Mouse (Mus musculus): Measurements from ENCODE around the gene Nup210l.

Nup210l gene

DNA sequence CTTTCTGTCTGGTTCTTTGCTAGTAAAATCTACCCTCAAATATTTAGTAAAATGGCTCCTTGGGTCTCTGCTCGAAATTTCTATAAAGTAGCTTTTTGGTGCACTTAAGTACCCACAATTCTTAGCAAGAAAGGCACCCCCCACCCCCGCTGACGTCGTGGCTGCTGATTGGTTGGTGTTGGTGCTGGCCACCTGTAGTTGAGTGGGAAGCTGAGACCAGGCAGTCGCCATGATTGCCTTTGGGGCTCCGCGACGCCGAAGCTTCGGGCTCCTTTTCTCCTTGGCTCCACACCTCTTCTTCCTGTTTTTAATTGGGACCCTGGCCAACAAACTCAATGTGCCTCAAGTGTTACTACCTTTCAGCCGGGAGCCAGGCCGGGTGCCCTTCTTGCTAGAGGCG, at the start of gene Nup210l:
Gene Nup210l, plus strand, starts transcription at position 195 of the 400 bp plus-strand sequence.
- no peak for DNase-seq (ENCODE audit: low read depth, low spot score)

DNA sequence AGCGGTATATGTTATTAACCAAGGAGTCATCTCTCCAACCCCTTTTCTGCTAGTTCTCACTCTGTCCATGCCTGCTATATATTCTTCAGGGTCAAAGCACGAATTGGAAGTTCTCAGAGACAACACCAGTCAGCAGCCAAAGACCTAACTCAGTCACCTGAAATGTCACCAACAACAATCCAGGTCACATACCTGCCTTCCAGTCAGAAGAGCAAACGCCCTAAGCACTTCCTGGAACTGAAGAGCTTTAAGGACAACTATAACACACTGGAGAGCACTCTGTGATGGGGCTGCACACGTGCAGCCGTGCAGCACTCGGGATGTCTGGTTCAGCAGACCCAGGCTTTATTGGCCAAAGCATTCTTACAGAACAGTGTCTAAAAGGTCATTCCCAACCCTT, 42.4 kb upstream of the Nup210l start:
- no peak for DNase-seq (ENCODE audit: low read depth, low spot score)

DNA sequence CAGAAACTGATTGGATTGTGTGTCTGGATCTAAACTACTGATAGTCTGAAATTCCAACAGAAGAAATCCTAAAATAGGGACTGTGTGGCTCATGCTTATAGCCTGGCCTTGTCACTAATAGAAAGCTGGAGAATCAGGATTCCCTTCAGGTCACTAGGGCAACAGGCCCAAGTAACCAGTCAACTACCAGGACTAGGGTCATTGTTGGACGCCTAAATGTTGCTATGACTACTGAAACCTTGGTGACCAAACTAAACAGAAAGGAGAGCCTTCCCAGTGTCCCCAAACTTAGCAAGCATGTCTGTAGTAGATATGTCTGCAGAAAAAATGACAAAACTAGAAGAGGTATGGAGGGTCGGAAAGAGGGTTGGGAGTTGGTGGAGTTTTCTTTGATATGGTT, 41.4 kb upstream of the Nup210l start:
- no peak for DNase-seq (ENCODE audit: low read depth, low spot score)

DNA sequence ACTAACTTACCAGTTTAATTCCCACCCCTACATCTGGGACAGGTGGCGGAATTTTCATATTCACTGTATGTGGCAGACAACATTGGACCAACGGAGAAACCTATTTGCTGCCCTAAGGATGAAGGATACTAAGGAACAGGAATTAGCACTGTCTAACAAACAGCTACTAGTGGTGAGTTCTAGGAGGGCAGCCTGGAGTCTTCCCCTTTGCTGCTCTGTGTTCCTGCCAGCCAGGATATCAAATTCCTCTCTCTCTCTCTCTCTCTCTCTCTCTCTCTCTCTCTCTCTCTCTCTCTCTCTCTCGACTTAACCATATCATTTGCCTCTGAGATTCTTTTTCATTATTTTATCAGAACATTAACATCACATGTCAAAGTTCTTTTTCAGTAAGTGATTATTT, 39.5 kb upstream of the Nup210l start:
- DNase-seq (ENCODE audit: low read depth, low spot score): no peak

DNA sequence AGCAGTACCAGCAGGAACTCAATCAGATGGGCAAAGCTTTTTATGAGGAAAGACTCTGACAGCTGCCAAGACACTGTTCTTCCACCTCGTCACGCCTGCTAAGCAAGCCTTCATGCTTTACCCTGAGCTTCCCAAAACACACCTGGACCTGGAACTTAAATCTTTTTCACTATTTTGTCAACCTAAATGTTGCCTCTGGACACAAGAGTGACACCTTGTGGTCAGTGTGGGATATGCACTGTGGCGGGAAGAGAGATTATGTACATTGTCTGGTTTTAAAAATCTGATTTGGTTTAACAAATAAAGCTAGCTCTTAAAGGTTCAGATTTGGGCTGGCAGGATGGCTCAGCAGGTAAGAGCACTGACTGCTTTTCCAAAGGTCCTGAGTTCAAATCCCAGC, 38.4 kb upstream of the Nup210l start:
- peak; percentile 60 for DNase-seq (ENCODE audit: low read depth, low spot score)

DNA sequence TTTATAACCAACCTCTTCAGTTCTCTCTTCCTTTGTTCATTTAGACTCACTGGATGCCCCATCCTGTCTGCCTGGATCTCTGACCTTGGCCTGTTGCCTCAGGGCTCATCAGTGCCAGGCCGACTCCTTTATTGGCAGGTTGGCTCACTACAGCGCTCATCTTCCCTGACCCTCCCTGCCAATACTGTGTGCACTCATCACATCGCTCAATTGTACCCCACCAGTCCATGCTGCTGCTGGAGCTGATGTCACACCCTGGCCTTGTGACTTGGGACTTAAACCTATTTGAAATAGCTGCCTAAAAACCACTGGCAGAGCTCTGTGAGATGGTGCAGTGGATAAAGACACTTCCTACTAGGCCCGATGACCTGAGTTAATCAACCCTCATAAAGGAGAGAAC, 36.1 kb upstream of the Nup210l start:
- DNase-seq (ENCODE audit: low read depth, low spot score): no peak

DNA sequence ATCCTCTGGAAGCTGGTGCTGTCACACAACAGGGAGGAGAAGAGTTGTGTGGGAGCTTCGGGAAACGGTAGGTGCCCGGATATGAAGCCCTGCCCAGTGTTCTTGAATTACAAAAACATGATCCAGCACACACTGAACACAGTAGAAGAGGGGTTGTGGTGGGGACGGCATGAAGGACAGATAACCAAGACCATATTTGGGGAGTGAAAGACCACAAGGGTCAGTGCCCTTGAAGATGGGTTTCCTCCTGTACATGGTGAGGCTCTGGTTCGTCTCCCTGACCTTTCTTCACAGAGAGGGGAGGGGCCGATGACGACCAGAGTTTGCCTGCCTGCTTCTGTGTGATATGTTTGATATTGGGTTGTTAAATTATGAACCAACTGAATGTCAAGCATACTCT, 34.2 kb upstream of the Nup210l start:
- DNase-seq (ENCODE audit: low read depth, low spot score): no peak

DNA sequence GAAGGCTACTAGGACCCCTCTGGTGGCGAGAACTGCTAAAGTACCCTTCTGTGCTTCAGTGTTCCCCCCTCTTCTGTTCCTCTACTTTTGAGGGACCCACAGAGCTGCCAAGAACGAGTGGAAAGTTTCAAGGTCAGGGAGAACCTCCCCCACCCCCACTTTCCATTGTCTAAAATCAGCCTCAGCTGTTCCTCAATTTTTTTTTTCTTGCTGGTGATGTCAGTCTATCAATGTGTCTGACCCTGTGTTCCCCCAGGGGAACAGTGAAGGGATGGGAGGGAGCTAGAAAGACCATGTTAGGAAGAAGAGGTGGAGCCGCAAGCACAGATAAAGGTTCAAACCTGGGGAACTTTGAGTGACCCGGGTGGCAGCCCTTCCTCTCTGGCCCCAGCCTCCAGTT, 31.6 kb upstream of the Nup210l start, which contains the start of gene Tpm3:
Gene Tpm3, plus strand, starts transcription at position 356 of the 400 bp plus-strand sequence.
- no peak for DNase-seq (ENCODE audit: low read depth, low spot score)

DNA sequence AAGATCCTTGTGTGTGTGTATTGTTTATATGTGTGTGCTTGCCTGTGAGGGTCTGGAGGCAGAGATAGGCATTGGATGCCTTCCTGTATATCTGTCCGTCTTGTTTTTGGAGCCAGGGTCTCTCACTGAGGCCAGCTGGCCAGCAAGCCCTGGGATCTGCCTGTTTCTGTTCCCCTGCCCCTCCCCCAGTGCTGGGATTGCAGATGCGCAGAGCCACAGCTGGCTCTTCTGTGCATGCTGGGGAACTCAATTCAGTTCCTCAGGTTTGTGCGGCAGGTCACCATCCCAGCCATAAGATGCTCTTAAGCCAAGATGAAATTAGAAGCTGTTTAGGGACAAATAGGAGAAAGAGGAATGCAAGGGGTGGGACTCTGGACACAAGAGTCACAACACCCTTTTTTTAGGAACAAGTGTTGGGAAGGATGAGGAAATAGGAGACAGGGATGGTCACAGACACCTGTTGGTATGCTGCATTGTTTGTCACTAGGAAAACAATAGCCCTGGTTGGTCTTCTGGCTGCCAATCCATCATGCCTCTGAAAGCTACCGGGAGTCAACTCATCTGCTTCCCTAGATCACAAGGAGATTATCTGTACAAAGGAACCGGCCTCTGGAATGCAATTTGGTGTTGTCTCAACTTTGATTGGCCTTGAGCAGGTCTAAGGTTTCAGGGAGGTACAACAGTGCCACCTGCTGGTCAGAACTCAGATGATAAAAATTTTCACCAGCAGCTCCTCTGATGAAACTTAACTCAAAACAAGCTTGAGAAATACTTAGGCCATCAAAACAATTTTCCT, 26.8 kb upstream of the Nup210l start:
- peak; percentile 85 for DNase-seq (ENCODE audit: low read depth, low spot score)

DNA sequence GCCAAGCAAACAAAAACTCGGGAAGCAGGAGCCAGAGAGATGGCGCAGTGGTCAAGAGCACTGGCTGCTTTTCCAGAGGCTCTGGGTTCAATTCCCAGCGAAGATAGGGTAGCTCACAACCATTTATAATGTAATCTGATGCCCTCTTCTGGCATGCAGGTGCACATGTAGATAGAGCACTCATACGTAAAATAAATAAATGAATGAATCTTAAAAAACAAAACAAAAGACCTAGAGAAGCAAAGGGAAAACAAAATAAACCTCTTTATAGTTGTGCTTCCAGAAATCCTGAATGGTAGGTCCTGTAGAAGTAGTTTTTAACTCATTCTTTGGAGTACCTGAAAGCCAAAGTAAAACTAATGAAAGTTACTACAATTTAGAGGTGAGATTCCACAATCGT, 25.7 kb upstream of the Nup210l start:
- no peak for DNase-seq (ENCODE audit: low read depth, low spot score)

DNA sequence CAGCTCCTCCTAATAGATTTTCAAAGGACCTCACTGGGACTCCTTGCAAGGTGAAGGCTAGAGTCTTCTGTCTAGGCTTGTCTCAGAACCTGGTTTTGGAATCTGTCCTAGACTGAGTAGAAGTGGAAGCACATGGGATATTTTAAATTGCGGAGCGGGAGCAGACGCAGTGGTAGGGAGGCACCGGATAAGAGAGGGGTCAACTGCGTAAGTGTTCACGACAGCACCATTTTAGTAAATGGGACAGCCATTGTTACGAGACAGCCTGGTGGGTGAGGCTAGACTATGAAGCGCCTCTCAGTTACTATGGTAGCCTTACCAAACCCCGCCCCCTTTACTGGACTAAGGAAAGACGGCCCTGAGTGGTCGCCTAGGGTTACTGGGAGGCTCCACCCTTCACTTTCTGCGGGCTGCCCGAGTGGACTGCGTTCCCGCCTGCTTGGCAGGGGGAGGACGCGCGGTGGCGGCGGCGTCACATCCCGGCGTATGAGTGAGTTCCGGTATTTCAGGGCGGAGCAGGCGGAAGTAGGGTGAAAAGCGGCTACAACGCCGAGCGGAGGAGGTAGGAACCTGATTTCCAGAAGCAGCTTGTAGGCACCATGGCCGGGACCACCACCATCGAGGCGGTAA, 24.7 kb upstream of the Nup210l start:
- DNase-seq (ENCODE audit: low read depth, low spot score): peak; percentile 96

DNA sequence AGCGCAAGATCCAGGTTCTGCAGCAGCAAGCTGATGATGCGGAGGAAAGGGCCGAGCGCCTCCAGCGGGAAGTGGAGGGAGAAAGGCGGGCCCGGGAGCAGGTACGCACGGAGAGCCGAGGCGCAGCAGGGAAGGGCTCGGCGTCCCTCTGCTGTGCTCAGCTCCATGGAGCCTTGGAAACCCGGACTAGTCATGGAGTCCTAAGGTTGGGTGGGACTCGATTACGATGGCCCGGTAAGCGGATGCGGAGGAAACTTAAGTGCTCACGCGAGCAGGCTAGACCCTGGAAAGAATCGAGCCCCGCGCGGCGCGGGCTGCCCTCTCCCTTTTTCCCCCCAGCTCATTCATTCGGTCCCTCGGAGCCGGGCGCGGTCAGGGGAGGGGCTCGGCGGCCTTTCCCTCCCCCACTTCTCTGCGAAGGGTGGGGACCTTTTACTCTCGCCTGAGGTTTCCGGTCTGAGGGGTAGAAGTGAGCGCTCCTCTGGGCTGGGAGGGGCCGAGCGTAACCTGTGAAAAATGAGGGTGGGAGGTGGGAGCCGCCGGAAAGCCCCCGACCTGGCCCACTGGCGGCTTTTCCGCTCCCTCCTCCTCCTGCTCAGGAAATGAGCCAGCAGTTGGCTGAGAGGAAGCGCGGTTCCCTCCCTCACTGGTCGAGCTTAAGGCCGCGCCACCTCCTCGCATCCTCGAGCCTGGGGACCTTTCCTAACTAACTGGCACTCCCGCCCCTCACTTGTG, 24.0 kb upstream of the Nup210l start:
- DNase-seq (ENCODE audit: low read depth, low spot score): peak; percentile 95

DNA sequence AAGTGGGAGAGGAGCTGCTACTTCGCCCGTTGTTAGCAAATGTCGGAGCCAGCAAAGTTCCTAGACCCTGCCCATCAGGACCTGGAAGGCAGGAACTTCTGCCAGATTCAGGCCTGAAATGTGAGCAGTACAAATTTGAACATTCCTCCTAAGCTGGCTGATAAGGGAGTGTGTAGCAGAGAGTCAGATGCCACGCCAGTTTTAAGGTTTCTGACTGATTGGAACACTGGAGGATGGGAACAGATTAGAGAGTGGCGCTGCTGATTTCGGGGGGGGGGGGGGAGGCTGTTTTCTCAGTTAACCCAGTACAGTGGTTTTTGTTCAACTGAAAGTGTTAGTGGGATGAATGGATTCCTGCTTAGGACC, 23.5 kb upstream of the Nup210l start:
- DNase-seq (ENCODE audit: low read depth, low spot score): no peak

DNA sequence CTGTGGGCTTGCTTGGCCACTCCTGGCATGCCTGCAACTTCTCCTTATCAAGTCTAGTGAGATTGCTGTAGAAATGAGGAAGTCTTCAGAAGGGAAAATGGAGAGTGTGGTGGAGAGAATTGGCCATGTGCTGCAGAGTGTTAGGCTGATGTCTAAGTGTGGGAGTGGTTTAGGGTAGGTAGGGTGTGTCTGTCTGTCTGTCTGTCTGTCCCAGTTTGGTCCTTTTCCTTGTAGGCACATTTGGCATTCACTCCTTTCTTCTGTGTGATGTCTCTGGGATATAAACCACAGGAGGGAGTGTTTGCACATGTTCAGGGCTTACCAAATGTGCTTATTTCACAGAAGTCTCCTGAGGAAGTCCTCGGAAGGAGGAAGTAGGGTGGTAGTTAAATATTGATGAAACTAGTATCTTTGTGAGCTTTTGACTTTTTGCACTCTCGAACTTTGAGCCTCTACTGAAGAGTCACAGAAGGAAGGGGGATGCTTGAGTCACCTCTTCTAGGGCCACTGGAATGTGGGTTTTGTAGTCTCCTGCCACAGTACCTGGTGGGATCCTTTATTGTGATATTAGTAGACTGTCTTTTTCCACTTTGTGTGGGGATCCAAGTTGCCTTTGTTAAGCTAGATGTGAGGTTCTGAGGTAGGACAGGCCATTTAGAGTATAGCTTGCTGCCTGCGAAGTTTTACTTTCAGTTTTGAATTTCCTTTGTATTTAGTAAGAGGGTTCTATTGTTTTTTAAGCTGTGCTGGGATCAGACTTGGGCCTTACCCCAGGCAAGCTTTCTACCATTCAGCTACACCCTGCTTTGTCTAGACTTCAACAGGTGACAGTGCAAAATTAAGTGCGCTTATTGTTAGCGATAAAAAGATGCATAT, 22.3 kb upstream of the Nup210l start:
- DNase-seq (ENCODE audit: low read depth, low spot score): peak; percentile 67

DNA sequence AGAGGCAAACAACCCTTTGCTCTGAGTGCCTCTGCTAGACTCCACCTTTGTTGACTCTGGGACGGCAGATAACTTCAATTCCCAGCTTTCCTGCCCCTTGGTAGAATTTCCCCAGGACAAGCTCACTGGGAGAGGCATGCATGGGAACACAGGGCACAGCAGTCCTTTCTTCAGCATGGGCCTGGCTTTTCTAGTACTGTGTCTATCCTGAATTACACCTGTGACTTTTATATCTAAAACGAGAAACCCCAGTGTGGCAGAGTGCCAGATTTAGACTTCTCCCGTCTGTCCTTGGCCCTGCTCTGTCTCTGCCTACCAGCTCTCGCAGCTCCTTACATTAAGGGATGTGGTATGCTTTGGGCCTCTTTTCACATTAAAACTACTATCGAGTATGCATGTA, 20.9 kb upstream of the Nup210l start:
- DNase-seq (ENCODE audit: low read depth, low spot score): peak; percentile 38

DNA sequence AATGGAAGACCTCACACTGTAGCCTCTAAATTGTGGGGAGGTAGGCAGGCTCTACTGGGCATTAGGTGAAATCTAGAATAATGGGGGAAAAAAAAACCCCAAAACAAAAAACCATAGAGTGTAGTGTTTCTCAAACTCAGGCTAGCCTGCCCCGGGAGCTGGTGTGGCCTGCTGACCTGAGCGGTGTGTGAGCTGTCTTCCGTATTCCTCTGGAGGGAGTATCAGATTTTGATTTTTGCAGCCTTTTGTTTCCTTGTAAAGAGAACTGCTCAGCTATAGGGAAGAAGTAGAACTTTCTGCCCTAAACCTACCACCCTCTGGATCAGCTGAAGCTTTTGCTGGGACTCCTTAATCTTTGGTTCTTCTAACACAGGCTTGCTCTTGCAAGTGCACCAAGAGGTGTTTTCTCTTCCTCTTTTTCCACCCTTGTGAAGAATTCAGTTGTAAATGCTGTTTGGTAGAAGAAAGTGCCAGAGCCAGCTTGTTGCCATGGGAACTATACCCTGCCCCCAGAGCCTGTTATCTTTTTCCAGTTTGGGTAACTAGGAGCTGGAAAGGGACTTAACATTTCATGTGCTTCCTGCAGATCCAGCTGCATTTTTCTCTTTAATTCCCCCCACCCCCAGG, 20.1 kb upstream of the Nup210l start:
- DNase-seq (ENCODE audit: low read depth, low spot score): no peak

DNA sequence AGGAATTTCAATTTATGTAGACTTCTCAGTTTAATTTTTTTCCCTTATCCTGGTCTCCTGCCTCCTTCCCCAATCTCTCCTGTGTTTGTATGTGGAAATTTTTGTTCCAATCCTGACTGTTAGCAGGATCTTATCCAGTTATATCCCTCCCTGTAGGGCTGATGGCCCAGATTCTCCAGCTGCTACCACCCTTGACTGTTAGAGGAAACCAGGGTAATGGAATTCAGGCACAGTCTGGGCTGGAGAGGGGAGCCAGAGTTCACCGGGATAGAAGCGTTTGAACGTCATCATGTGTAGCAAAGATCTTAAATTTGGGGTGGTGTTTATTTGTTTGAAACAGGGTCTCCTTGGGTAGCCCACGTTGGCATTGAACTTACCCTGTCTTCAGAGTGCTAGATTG, 19.1 kb upstream of the Nup210l start:
- no peak for DNase-seq (ENCODE audit: low read depth, low spot score)

DNA sequence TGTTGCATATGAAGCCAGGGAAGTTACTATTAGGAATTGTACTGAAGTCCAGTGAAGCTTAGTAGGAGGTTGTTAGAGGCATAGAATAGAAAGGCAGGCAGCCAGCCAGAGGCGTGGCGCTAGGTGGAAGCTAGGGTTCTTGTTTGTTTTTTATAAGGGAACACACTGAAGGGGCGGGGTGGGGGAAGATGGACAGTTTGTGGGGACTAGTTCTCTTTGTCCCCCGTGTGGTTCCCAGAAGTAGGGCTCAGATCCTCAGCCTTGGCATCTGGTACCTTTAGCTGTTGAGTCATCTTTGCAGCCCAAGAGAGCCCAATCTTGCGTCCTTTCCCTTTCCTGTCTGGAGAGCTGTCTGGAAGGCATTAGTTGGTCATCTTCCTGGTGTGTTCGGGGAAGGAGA, 18.7 kb upstream of the Nup210l start:
- DNase-seq (ENCODE audit: low read depth, low spot score): no peak

DNA sequence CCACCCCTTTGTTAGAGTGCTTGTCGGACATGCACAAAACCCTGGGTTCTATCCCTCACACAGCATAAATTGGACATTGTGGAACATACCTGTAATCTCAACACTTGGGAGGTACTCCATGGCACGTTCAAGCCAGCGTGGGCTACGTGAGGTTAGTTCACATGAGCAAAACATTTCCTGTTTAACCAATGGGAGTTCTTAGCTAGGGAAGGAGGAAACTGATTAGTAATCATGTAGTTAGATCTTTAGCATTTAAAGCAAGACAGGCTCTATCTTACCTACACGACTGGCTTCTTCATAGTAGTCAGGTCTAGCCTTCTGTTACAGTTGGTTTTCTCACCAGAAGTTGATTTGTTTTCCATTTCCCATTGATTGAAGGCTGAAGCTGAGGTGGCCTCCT, 17.9 kb upstream of the Nup210l start:
- peak; percentile 40 for DNase-seq (ENCODE audit: low read depth, low spot score)

DNA sequence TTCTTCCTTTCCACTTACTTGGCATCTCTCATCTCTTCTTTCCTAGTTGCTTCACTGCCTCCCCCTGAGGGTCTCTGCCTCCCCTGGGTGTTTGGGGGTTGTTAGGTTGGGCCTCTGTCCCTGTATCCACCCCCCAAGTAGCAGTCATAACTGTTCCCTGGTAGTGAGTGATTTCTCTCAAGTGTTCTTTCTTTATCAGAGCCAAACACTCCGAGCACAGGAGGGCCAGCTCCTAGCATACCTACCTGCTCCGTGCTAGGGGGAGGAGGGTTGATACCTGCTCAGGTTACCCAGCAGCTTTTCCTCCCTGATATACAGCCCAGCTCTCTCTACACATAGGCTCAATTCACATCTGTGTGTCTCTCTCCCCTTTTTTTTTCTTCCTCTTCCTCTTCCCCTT, 15.3 kb upstream of the Nup210l start:
- DNase-seq (ENCODE audit: low read depth, low spot score): no peak

DNA sequence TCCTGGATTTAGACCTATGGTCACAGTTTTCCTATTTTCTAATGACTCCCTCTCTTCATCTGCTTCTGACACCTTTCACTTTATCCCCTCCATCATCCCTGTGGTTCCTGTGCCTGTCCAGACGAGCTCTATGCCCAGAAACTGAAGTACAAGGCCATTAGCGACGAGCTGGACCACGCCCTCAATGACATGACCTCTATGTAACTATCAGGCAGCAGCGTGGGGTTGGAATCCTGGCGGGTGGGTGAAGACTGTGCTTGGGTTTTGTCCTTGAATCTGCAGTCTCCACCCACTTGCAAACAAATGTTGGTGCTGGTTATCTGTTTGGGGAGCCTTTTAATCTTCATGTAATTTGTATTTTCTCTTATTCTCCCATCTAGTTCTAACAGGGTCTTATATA, 13.0 kb upstream of the Nup210l start:
- DNase-seq (ENCODE audit: low read depth, low spot score): no peak
